Mouse (Mus musculus): Measurements from ENCODE around the gene Vps4a.

DNA sequence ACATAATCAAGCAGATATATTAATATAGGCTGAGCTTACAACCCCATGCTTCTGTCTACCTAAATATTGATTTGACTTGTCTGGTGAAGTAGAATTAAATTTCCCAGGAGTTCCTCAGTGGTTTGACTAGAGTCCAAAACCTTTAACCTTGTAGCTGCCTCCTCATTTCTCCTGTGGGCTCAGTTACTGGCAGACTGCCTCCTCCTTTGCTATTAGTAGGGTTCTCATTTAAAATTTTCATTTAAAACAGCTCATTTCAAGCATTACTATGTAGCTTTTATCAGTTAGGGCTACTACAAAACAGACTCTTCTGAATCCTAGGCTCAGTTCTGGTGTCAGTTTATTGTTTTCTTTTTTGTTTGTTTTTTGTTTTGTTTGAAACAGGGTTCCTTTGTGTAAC, 45.1 kb upstream of the Vps4a start:
- TF ChIP-seq CTCF (IDR thresholded peaks at IDR 0.05; ENCODE audit: insufficient read depth, low read length) (no peak), POLR2A (IDR thresholded peaks at IDR 0.05; ENCODE audit: borderline replicate concordance, extremely low read depth, low read depth, low read length) (no peak)
